Mouse (Mus musculus): Measurements from ENCODE around the gene Ascc1. TPM values are rescaled to one million over a fixed set of nuclear protein-coding genes. Genes with fewer than 3 reads are reported as not detected.
A peak's percentile ranks its signal among the peaks of the same experiment; 100 is the strongest.

Ascc1 gene
- 45.4 and 50.2 TPM in 2 replicates for polyA plus RNA-seq (2014; fragmentation: Nextera tagmentation; extraction: Ambion mirVana)

DNA sequence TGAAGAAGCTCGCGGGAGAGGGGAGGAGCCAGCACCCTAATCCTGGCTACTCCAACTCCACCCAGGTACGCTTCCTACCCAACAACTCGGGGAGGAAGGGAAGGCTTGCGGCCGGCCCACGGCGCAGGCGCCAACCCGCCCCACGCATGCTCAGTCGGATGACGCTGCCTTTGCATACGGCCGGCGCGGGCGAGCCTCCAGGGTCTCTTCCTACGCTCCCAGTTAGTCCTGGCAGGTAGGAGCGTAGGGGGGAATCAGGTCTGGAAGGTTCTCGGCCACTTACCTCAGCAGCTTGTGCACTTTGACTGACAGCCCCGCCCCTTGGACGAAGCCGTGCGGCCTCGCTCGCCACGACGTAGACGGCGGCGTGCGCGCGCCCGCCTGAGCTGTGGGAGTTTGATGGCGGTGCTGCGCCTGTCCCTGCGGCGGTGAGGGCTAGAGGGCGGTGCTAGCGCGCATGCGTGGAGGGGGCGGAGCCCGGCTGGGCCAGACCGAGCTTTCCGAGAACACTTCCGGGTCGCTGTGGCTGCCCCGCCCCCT, at the start of gene Ascc1, which contains the start of gene Anapc16:
Gene Ascc1, plus strand, starts transcription at position 133 of the 540 bp plus-strand sequence.
Gene Anapc16, minus strand, starts transcription at position 463 of the 540 bp plus-strand sequence.
- Histone ChIP-seq H3K36me3 (ENCODE audit: control insufficient read depth, insufficient read depth, low read length) (peaks cover 10% of the 10 kb centered on the region; the same call in 1 of the 2 replicates), H3K9me3 (replicated peaks; ENCODE audit: control insufficient read depth, low read length) (no peaks in the 10 kb centered on the region), H3K27ac (ENCODE audit: low read depth, low read length) (peak within 1 kb of the TSS; percentile 99), H3K4me1 (ENCODE audit: control insufficient read depth, insufficient read depth, low read length) (peaks cover 15% of the 10 kb centered on the region), H3K9ac (ENCODE audit: low read length) (peak within 1 kb of the TSS; percentile 79), H3K4me3 (ENCODE audit: low read depth, low read length) (peak within 1 kb of the TSS; percentile 69), H3K4me2 (ENCODE audit: low read length) (peak within 1 kb of the TSS; percentile 72), H3K27me3 (replicated peaks; ENCODE audit: control insufficient read depth, insufficient read depth, low read length) (no peaks in the 10 kb centered on the region)
- DNase-seq (ENCODE audit: low spot score) (peak; percentile 98), ATAC-seq (peak; percentile 97)
- WGBS: under 1% methylated on average over 49 of the region's 51 CpGs

DNA sequence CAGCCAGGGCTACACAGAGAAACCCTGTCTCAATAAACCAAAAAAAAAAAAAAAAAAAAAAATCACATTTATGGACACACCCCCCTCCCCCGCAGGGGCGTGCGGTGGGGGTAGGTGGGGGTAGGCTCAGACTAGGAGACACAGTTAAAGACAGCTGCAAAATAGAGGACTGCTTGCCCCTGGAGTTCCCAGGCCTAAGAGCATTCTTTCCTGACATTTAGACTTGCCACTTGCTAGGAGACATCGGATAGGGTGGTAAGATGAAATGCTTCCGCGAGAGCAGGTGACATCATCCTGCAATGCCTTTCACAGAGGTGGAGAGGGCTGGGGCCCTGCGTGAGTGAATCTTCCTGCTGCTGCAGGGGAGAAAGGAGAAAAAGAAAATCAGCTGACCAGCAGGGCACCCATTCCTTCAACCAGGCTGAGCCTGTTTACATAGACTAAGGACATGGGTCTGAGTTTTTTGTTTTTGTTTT, 49.0 kb upstream of the Ascc1 start:
- ATAC-seq: no peak
- Histone ChIP-seq H3K36me3 (ENCODE audit: control insufficient read depth, insufficient read depth, low read length) (0 out of 2 replicates have a peak, but pooled peaks cover 5% of the 10 kb centered on the region), H3K9me3 (replicated peaks; ENCODE audit: control insufficient read depth, low read length) (no peaks in the 10 kb centered on the region), H3K27me3 (replicated peaks; ENCODE audit: control insufficient read depth, insufficient read depth, low read length) (no peaks in the 10 kb centered on the region), H3K4me3 (ENCODE audit: low read depth, low read length) (no peak overlapping the region), H3K4me2 (ENCODE audit: low read length) (no peak overlapping the region), H3K27ac (ENCODE audit: low read depth, low read length) (no peak overlapping the region), H3K9ac (ENCODE audit: low read length) (no peak overlapping the region), H3K4me1 (ENCODE audit: control insufficient read depth, insufficient read depth, low read length) (peaks cover 38% of the 10 kb centered on the region)
- 33% methylated on average over 7 of the region's 7 CpGs for WGBS
- no peak for DNase-seq (ENCODE audit: low spot score)

DNA sequence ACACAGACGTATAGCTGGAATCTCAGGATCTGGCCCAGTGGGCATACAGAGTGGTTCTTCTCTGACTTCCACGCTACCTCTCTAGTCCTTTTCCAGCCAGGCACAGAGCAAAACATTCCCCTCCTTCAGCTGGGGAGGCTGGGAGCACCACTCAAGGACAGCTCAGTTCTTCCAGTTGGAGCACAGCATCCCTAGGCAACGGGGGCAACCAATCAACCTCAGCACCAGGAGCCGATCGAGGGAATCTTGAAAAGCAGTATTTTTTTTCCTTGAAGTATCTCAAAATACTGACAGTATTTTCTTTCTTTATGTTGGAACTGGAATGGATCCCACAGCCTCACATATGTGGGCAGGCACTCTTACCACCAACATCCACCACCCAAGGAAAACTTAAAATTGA, 45.9 kb upstream of the Ascc1 start:
- Histone ChIP-seq H3K27ac (ENCODE audit: low read depth, low read length) (peak overlapping the region; percentile 90), H3K27me3 (replicated peaks; ENCODE audit: control insufficient read depth, insufficient read depth, low read length) (no peaks in the 10 kb centered on the region), H3K9ac (ENCODE audit: low read length) (no peak overlapping the region), H3K4me3 (ENCODE audit: low read depth, low read length) (no peak overlapping the region), H3K4me1 (ENCODE audit: control insufficient read depth, insufficient read depth, low read length) (peaks cover 32% of the 10 kb centered on the region), H3K4me2 (ENCODE audit: low read length) (no peak overlapping the region; the same call in 1 of the 2 replicates), H3K36me3 (ENCODE audit: control insufficient read depth, insufficient read depth, low read length) (no peaks in the 10 kb centered on the region), H3K9me3 (replicated peaks; ENCODE audit: control insufficient read depth, low read length) (no peaks in the 10 kb centered on the region)
- ATAC-seq: no peak
- 67% methylated on average over 5 of the region's 5 CpGs for WGBS
- DNase-seq (ENCODE audit: low spot score): no peak

- Histone ChIP-seq H3K4me1 (ENCODE audit: control insufficient read depth, insufficient read depth, low read length) (peaks cover 32% of the 10 kb centered on the region), H3K4me3 (ENCODE audit: low read depth, low read length) (peak overlapping the region; percentile 11), H3K9ac (ENCODE audit: low read length) (peak overlapping the region; percentile 35), H3K27me3 (replicated peaks; ENCODE audit: control insufficient read depth, insufficient read depth, low read length) (no peaks in the 10 kb centered on the region), H3K36me3 (ENCODE audit: control insufficient read depth, insufficient read depth, low read length) (no peaks in the 10 kb centered on the region), H3K27ac (ENCODE audit: low read depth, low read length) (peak overlapping the region; percentile 90), H3K9me3 (replicated peaks; ENCODE audit: control insufficient read depth, low read length) (no peaks in the 10 kb centered on the region), H3K4me2 (ENCODE audit: low read length) (peak overlapping the region; percentile 45)
- ATAC-seq (peak; percentile 74), DNase-seq (ENCODE audit: low spot score) (peak; percentile 92)
- 9% methylated on average over 25 of the region's 25 CpGs for WGBS
Observed at GRCm38 (mm10) chr10:59957171-59958149, 45.1 kb upstream of the Ascc1 start.

GRCm38 (mm10) chr10:59958458-59958857, 44.1 kb upstream of the Ascc1 start:
- no peak overlapping the region for H3K4me3 ChIP-seq (ENCODE audit: low read depth, low read length)
- 14% methylated on average over 5 of the region's 5 CpGs for WGBS
- H3K36me3 ChIP-seq (ENCODE audit: control insufficient read depth, insufficient read depth, low read length): no peaks in the 10 kb centered on the region
- H3K27ac ChIP-seq (ENCODE audit: low read depth, low read length): peak overlapping the region; percentile 90
- ATAC-seq (peak; percentile 70), DNase-seq (ENCODE audit: low spot score) (peak; percentile 67)
- peak overlapping the region; percentile 45 for H3K4me2 ChIP-seq (ENCODE audit: low read length)
- peaks cover 32% of the 10 kb centered on the region for H3K4me1 ChIP-seq (ENCODE audit: control insufficient read depth, insufficient read depth, low read length)
- H3K27me3 ChIP-seq (replicated peaks; ENCODE audit: control insufficient read depth, insufficient read depth, low read length): no peaks in the 10 kb centered on the region
- H3K9ac ChIP-seq (ENCODE audit: low read length): peak overlapping the region; percentile 35; the same call in 1 of the 2 replicates
- H3K9me3 ChIP-seq (replicated peaks; ENCODE audit: control insufficient read depth, low read length): no peaks in the 10 kb centered on the region

DNA sequence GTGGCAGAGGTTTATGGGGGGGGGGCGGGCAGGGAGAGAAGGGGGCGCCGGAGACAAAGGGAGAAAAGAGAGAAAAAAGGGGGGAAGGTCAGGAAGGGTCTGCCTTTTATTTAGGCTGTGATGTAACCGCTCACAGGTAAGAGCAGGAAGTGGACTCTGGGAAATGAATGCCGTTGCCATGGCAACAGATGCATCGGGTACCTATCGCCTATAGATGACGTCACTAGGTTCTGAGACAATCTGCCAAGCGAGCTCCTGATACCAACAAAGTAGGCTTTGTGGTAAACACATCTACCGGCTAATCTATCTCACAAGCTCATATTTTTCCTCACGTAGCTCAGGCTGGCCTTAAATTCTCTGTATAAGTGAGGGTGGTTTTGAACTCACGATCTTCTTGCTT, 43.1 kb upstream of the Ascc1 start:
- ATAC-seq (no peak), DNase-seq (ENCODE audit: low spot score) (no peak)
- H3K36me3 ChIP-seq (ENCODE audit: control insufficient read depth, insufficient read depth, low read length): no peaks in the 10 kb centered on the region

DNA sequence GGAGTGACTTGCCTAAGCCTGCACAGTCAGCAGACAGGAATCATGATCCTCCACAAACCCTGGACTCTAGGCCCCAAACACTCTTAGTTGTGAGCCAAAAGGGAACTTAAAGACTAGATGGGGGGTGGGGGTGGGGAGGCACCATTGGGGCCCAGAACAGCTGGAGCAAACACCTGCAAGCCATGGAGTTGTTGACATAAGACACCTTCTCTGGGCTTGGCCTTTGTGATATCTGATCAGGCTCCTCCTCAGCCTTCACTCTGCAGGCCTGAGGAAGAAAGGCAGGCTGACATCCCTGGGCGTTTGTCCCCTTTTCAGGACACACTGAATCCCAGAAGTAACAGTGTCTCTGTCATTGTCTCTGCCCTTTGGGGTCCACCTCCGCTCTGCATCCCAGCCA, 39.0 kb upstream of the Ascc1 start:
- no peak for DNase-seq (ENCODE audit: low spot score)
- Histone ChIP-seq H3K4me3 (ENCODE audit: low read depth, low read length) (no peak overlapping the region), H3K36me3 (ENCODE audit: control insufficient read depth, insufficient read depth, low read length) (no peaks in the 10 kb centered on the region), H3K27ac (ENCODE audit: low read depth, low read length) (peak overlapping the region; percentile 61; the same call in 1 of the 2 replicates), H3K27me3 (replicated peaks; ENCODE audit: control insufficient read depth, insufficient read depth, low read length) (no peaks in the 10 kb centered on the region), H3K9ac (ENCODE audit: low read length) (no peak overlapping the region), H3K4me2 (ENCODE audit: low read length) (no peak overlapping the region), H3K4me1 (ENCODE audit: control insufficient read depth, insufficient read depth, low read length) (peaks cover 20% of the 10 kb centered on the region), H3K9me3 (replicated peaks; ENCODE audit: control insufficient read depth, low read length) (no peaks in the 10 kb centered on the region)
- no peak for ATAC-seq
- 52% methylated on average over 2 of the region's 2 CpGs for WGBS

More for the DNA sequence above, 43.1 kb upstream of the Ascc1 start:
- H3K27me3 ChIP-seq (replicated peaks; ENCODE audit: control insufficient read depth, insufficient read depth, low read length): no peaks in the 10 kb centered on the region
- H3K27ac ChIP-seq (ENCODE audit: low read depth, low read length): 0 out of 2 replicates have a peak overlapping the region, but pooled peaks have one; percentile 90
- no peak overlapping the region for H3K4me3 ChIP-seq (ENCODE audit: low read depth, low read length)
- 66% methylated on average over 9 of the region's 12 CpGs for WGBS
- no peaks in the 10 kb centered on the region for H3K9me3 ChIP-seq (replicated peaks; ENCODE audit: control insufficient read depth, low read length)
- peaks cover 32% of the 10 kb centered on the region for H3K4me1 ChIP-seq (ENCODE audit: control insufficient read depth, insufficient read depth, low read length)
- H3K9ac ChIP-seq (ENCODE audit: low read length): no peak overlapping the region
- no peak overlapping the region for H3K4me2 ChIP-seq (ENCODE audit: low read length)

DNA sequence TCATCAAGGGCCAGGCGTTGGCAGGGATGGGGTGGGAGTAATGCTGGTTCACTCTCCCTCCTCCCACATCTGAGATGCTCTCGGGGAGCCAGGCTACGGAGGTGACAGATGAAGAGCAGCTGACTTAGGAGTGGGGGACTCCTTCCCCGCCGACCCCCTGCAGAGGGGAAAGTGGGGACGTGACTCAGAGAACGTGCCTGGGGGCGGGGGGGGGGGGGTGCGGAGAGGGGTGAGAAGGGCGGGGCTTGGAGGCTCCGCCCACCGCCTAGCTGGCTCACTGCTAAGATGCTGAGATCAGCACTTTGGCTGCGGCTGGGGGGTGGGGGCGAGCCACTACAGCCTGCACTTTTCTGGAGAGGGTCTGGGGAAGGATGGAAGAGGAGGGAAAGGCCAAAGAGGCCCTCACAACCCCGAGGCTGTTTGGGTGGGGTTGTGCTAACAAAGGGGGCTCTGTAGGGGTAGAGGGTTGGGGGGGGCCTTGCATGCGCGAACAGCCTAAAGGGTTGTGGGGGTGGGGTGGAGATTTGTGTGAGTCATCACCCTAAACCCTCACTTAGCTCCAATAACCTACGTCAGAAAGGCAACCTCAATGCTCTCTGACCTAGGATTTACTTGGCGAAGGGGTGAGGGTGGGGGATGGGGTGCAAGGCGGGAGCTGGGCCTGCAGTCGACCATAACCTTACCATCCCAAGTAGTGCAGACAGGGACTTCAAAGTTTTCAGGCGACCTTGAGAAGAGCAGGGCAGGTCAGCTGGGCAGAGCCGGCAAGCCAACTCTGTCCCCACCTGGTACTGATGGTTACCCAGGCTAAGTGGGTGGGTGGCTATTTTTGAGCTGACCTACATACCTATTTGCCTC, 37.9 kb upstream of the Ascc1 start:
- peak; percentile 77 for DNase-seq (ENCODE audit: low spot score)
- no peaks in the 10 kb centered on the region for H3K27me3 ChIP-seq (replicated peaks; ENCODE audit: control insufficient read depth, insufficient read depth, low read length)
- H3K4me1 ChIP-seq (ENCODE audit: control insufficient read depth, insufficient read depth, low read length): peaks cover 10% of the 10 kb centered on the region
- 0 out of 2 replicates have a peak overlapping the region, but pooled peaks have one; percentile 4 for H3K4me3 ChIP-seq (ENCODE audit: low read depth, low read length)
- 4% methylated on average over 16 of the region's 23 CpGs for WGBS
- H3K9me3 ChIP-seq (replicated peaks; ENCODE audit: control insufficient read depth, low read length): no peaks in the 10 kb centered on the region
- H3K9ac ChIP-seq (ENCODE audit: low read length): peak overlapping the region; percentile 47; the same call in 1 of the 2 replicates
- ATAC-seq: peak; percentile 79
- H3K36me3 ChIP-seq (ENCODE audit: control insufficient read depth, insufficient read depth, low read length): no peaks in the 10 kb centered on the region
- peak overlapping the region; percentile 61 for H3K27ac ChIP-seq (ENCODE audit: low read depth, low read length)
- peak overlapping the region; percentile 41 for H3K4me2 ChIP-seq (ENCODE audit: low read length)

Measured in forebrain, embryonic 14.5 days (tissue).